Mouse (Mus musculus): Measurements from ENCODE around the gene Tecpr2.

- no peak; the same call in 1 of the 2 replicates for TF ChIP-seq POLR2A (IDR thresholded peaks at IDR 0.05; ENCODE audit: insufficient read depth, low read depth, low read length)
- peak; percentile 98 for TF ChIP-seq EP300 (IDR thresholded peaks at IDR 0.05; ENCODE audit: insufficient read depth, low read depth, low read length)
These were observed 86.9 kb downstream of the Tecpr2 start for GRCm38 (mm10) chr12:110975838-110976468.

Measured in heart, adult 2 months (tissue).